Mouse (Mus musculus) embryonic facial prominence, embryonic 11.5 days (tissue): ENCODE data around the gene Oas3. TPM values are rescaled to one million over a fixed set of nuclear protein-coding genes. Genes with fewer than 3 reads are reported as not detected.
A peak's percentile ranks its signal among the peaks of the same experiment; 100 is the strongest.

ENCODE experiments used
- ATAC-seq: fragments of 200-750 bp; cut with Nextera tagmentation; replicated peaks from 2 replicates; pipeline ENCODE4 v1.8.0; 2017; ENCODE audit warnings: low read depth; ENCODE audit not compliant: insufficient number of reproducible peaks, low FRiP score, low TSS enrichment
- DNase-seq: peaks from one replicate; pipeline ENCODE4 v3.0.0-alpha.2; 2015; ENCODE audit warnings: low spot score
- H3K27ac ChIP-seq: fragments of 300-500 bp; sonication (generic); replicated peaks from 2 replicates; pipeline ENCODE4 v1.5.1; 2014; ENCODE audit warnings: mild to moderate bottlenecking, low read depth, low read length, control low read depth
- H3K27me3 ChIP-seq: fragments of 300-500 bp; sonication (generic); 2 replicates; pipeline ENCODE4 v1.6.1; 2014; ENCODE audit warnings: mild to moderate bottlenecking, low read length, moderate library complexity, mixed read lengths; ENCODE audit not compliant: control insufficient read depth, insufficient read depth
- H3K36me3 ChIP-seq: fragments of 300-500 bp; sonication (generic); replicated peaks from 2 replicates; pipeline ENCODE4 v1.6.1; 2014; ENCODE audit warnings: low read depth, mild to moderate bottlenecking, low read length, moderate library complexity, mixed read lengths; ENCODE audit not compliant: control insufficient read depth, insufficient read depth
- H3K4me1 ChIP-seq: fragments of 300-500 bp; sonication (generic); 2 replicates; pipeline ENCODE4 v1.6.1; 2014; ENCODE audit warnings: low read length, mixed read lengths; ENCODE audit not compliant: control insufficient read depth, insufficient read depth
- H3K4me2 ChIP-seq: fragments of 300-500 bp; sonication (generic); 2 replicates; pipeline ENCODE4 v1.6.1; 2014; ENCODE audit warnings: low read depth, mild to moderate bottlenecking, control low read depth, low read length, moderate library complexity
- H3K4me3 ChIP-seq: fragments of 300-500 bp; sonication (generic); 2 replicates; pipeline ENCODE4 v1.5.1; 2014; ENCODE audit warnings: low read depth, low read length, control low read depth
- H3K9ac ChIP-seq: fragments of 300-500 bp; sonication (generic); replicated peaks from 2 replicates; pipeline ENCODE4 v1.6.1; 2014; ENCODE audit warnings: mild to moderate bottlenecking, control low read depth, low read length
- H3K9me3 ChIP-seq: fragments of 300-500 bp; sonication (generic); replicated peaks from 2 replicates; pipeline ENCODE4 v1.6.1; 2016; ENCODE audit warnings: mild to moderate bottlenecking, low read length, inconsistent platforms, mixed read lengths; ENCODE audit not compliant: control insufficient read depth
- WGBS: fragments of 180-500 bp; shearing (Covaris S2); extraction: QIAGEN DNeasy Blood & Tissue Kit; methylation state at CpG from one replicate; pipeline ENCODE4 v1.1.7; 2014; 5-methylcytosine and 5-hydroxymethylcytosine counted together
- polyA plus RNA-seq: library from polyadenylated mRNA; unstranded; fragments of >200 nt; fragmentation: Nextera tagmentation; extraction: Ambion mirVana; gene quantifications from 2 replicates; pipeline ENCODE4 v1.2.1, GENCODE M21; 2014

Oas3 gene
- polyA plus RNA-seq, 1 experiment from 2014 or later, result not detected

DNA sequence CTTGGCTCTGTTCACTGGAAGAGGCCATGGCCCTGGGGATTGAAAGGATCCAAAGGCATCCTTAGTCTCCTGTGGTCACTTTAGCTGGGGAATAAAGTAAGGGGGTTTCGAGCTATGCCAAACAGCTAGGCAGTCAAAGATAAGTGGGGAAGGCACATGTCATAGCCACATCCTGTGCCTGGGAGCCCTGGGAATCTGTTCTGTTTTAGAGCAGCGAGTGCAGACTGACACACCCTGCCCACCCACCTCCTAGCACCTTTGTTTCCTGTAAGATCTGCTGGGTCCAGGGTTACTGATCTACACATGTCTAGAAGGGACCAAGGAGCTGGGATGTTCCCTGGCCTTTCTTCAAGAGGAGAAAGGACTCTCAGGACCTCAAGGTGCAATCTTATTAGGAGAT, 1.5 kb upstream of the Oas3 start:
- Histone ChIP-seq H3K4me1 (no peaks in the 10 kb centered on the region; the same call in 1 of the 2 replicates), H3K27ac (no peak overlapping the region), H3K27me3 (no peaks in the 10 kb centered on the region), H3K9me3 (no peaks in the 10 kb centered on the region), H3K36me3 (no peaks in the 10 kb centered on the region), H3K4me3 (no peak overlapping the region), H3K9ac (no peak overlapping the region), H3K4me2 (no peak overlapping the region)
- no peak for ATAC-seq
- WGBS, result 79% methylated on average over 2 of the region's 2 CpGs
- no peak for DNase-seq

DNA sequence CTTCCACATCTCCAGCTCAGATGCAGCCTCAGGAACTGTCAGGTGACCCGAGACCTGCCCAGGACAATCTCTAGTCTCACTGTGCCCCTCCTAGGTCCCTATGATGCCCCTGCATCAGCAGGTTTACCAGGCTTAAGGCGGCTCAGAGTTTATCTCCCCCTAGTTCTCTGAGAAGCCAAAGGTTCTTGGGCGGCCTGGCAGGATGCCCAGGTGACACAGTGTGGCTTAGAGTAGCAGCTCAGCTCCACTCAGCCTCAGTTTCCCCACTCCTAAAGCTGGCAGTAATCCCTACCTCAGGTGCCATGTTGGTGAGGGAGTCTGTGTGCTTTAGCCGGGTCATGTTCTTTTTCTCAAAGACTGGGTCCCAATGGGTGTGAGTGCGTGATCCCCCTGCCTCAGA, 660 bp downstream of the Oas3 start:
- ATAC-seq (no peak), DNase-seq (no peak)
- Histone ChIP-seq H3K27ac (no peak overlapping the region), H3K4me3 (no peak overlapping the region), H3K27me3 (no peaks in the 10 kb centered on the region), H3K9ac (no peak overlapping the region), H3K9me3 (no peaks in the 10 kb centered on the region), H3K36me3 (no peaks in the 10 kb centered on the region), H3K4me1 (no peaks in the 10 kb centered on the region; the same call in 1 of the 2 replicates), H3K4me2 (no peak overlapping the region)
- 82% methylated on average over 5 of the region's 5 CpGs for WGBS

DNA sequence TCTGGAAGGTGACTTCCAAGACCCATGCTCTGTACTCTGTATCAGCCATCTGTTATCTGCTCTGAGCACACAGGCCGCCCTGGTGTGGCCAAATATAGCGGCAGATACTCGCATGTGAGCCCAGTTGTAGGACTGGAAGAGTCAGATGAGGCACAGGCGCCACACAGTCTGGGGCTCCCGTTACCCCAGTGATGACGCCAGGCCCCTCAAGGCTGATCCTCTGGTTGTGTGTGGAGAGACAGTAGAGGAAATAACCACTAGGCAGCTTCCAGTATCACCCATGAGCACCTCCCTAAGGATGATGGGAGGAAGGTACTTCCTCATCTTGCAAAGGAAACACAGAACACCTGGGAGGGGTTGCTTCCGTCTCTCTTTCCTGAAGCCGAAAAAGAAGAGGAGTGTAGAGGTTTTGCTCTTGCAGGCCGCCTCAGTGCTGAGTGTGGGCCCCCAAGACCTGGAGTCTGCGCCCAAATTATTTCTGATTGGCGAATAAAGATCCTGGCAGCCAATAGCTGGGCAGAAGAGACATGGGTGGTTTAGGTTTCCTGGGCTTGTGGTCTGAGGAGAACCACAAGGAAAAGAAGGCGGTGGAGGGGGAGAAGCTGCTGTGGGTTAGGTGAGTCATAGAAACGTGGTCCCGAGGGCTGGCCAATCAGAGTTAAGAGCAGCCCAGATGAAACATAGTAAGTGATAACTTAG, 2.0 kb downstream of the Oas3 start:
- H3K36me3 ChIP-seq, result no peaks in the 10 kb centered on the region
- WGBS, result 80% methylated on average over 14 of the region's 14 CpGs
- ATAC-seq (no peak), DNase-seq (no peak)
- H3K27ac ChIP-seq, result no peak overlapping the region
- no peaks in the 10 kb centered on the region; the same call in 1 of the 2 replicates for H3K4me1 ChIP-seq
- no peak overlapping the region for H3K4me3 ChIP-seq
- no peak overlapping the region for H3K4me2 ChIP-seq
- H3K27me3 ChIP-seq, result no peaks in the 10 kb centered on the region
- H3K9me3 ChIP-seq, result no peaks in the 10 kb centered on the region
- H3K9ac ChIP-seq, result no peak overlapping the region

DNA sequence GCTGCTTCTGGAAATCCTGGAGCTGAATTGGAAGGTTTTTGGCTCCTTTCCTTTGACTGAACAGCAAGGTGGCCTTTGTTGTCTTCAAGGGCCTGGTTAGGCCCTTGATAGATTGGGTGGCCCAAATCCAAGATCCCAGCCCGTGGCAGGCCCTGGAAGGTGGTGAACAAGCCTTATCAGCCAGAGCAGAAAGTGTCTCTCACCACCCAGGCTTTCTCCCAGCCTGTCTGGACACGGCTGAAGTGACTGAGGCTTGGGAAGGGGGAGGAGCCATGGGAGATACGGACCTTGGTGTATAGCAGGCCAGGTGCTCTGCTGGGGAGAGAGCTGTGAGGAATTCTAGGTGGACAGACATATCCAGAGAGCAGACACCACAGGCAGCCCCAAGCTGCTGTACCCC, 8.1 kb downstream of the Oas3 start:
- 77% methylated on average over 3 of the region's 3 CpGs for WGBS

DNA sequence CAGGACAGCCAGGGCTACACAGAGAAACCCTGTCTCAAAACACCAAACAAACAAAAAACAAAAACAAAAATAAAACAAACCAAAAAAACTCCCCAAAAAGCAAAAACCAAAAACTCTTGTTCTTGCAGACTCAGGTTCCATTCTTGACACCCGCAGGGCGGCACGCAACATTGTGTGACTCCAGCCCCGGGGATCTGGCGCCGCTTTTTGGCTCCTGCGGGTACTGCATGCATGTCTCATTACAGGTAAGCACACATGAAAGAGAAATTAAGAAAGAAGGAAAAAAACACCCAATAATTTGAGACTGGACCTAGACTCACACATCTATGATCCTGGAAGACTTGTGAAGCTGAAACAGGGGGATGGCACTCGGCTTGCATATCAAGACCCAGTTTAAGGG, 12.5 kb downstream of the Oas3 start:
- no peak overlapping the region for H3K9ac ChIP-seq
- no peak for ATAC-seq
- no peaks in the 10 kb centered on the region for H3K27me3 ChIP-seq
- no peak overlapping the region for H3K4me2 ChIP-seq
- H3K36me3 ChIP-seq, result no peaks in the 10 kb centered on the region
- H3K9me3 ChIP-seq, result no peaks in the 10 kb centered on the region
- H3K4me3 ChIP-seq, result no peak overlapping the region
- 70% methylated on average over 8 of the region's 8 CpGs for WGBS
- H3K27ac ChIP-seq, result no peak overlapping the region
- H3K4me1 ChIP-seq, result no peaks in the 10 kb centered on the region
- DNase-seq, result no peak

More for the DNA sequence above, 8.1 kb downstream of the Oas3 start:
- Histone ChIP-seq H3K27ac (no peak overlapping the region), H3K27me3 (no peaks in the 10 kb centered on the region), H3K4me1 (no peaks in the 10 kb centered on the region), H3K36me3 (no peaks in the 10 kb centered on the region), H3K9ac (no peak overlapping the region), H3K9me3 (no peaks in the 10 kb centered on the region), H3K4me2 (no peak overlapping the region), H3K4me3 (no peak overlapping the region)
- DNase-seq (no peak), ATAC-seq (no peak)

DNA sequence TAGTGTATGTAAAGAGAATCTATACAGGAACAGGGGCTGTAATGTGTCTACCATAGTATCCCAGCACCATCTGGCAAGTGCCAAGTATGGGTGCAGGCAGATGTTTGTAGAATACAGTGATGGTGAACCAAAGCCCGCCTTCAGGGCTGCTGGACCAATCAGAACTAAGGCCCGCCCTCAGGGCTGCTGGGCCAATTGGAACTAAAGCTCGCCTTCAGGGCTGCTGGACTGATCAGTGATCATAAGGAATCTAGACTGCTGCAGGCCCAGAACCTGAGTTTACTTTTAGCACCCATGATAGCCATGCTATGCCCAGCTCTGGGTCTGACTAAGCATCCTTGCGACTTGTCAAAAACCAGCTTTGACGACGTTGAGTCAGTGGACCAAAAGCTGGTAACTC, 15.6 kb downstream of the Oas3 start:
- ATAC-seq (no peak; the same call in 1 of the 2 replicates), DNase-seq (peak; percentile 27)
- H3K9ac ChIP-seq, result no peak overlapping the region
- no peaks in the 10 kb centered on the region for H3K9me3 ChIP-seq
- no peaks in the 10 kb centered on the region for H3K36me3 ChIP-seq
- no peak overlapping the region for H3K4me3 ChIP-seq
- H3K4me2 ChIP-seq, result no peak overlapping the region
- whole genome bisulfite sequencing, result 25% methylated on average over 6 of the region's 6 CpGs
- no peaks in the 10 kb centered on the region for H3K4me1 ChIP-seq
- H3K27me3 ChIP-seq, result no peaks in the 10 kb centered on the region; the same call in 1 of the 2 replicates
- H3K27ac ChIP-seq, result no peak overlapping the region

DNA sequence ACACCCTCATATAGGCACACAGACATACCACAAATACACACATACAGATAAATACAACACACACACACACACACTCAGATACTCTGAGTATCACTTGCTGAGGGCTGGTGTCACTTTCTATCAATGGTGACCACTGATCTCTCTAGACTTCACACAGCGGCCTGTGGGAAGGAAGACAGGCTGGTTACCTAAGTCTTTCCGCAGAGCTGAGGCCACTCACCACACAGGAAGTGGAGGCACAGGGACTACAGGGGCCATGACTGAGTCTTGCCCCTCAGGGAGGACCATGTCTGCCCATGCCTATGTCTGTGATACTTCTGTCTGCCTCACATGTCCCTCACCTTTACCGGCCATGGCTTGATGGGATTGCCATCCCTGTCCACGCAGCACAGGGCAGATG, 23.2 kb downstream of the Oas3 start:
- Histone ChIP-seq H3K4me2 (no peak overlapping the region), H3K9ac (no peak overlapping the region), H3K9me3 (no peaks in the 10 kb centered on the region), H3K4me3 (no peak overlapping the region), H3K36me3 (no peaks in the 10 kb centered on the region), H3K27me3 (no peaks in the 10 kb centered on the region), H3K27ac (no peak overlapping the region), H3K4me1 (no peaks in the 10 kb centered on the region)
- ATAC-seq, result no peak
- WGBS, result 93% methylated on average over 4 of the region's 4 CpGs
- DNase-seq, result no peak

DNA sequence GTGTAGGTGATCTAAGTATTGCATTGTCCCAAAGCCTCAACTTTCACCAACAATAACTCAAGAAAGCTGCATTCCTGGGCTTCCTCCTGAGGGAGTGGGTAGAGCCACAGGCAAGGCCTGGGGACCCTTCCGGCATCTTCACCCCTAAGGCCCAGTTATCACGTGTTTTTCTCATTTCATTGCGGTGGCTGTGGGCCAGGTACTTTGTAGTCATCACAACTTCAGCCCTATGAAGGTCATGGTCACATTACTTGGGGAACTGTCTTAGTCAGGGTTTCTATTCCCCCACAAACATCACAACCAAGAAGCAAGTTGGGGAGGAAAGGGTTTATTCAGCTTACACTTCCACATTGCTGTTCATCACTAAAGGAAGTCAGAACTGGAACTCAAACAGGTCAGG, 24.7 kb downstream of the Oas3 start:
- H3K27ac ChIP-seq, result no peak overlapping the region
- no peaks in the 10 kb centered on the region for H3K4me1 ChIP-seq
- no peaks in the 10 kb centered on the region for H3K36me3 ChIP-seq
- no peaks in the 10 kb centered on the region for H3K27me3 ChIP-seq
- H3K9ac ChIP-seq, result no peak overlapping the region
- no peaks in the 10 kb centered on the region for H3K9me3 ChIP-seq
- DNase-seq (no peak), ATAC-seq (no peak)
- WGBS, result 76% methylated on average over 3 of the region's 3 CpGs
- no peak overlapping the region for H3K4me3 ChIP-seq
- no peak overlapping the region for H3K4me2 ChIP-seq
